Mouse (Mus musculus): ENCODE results near the gene Adora3. TPM values are rescaled to one million over a fixed set of nuclear protein-coding genes. Genes with fewer than 3 reads are reported as not detected.

The Adora3 gene
- polyA plus RNA-seq, 1 experiment from 2014 or later = 0.27 TPM

DNA sequence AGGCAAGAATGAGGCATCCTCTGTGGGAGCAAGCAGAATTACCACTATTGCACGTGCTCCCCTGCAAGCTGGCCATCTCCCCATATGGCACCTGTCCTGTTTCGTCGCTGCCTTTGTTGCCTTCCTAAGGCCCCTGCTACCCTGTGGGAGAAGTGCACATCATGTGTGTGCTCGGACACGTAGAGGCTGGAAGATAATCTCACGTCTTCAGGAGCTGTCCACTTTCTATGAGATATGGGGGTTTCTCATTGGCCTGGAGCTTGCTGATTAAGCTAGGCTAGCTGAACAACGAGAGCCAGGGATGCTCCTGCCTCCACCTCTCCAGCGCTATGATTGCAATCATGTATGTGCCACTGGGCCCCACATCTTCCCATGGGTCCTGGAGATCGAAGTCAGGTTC lies 54.0 kb downstream of the Adora3 start:
- 89% methylated on average over 9 of the region's 9 CpGs for WGBS
- Histone ChIP-seq H3K4me1 (no peaks in the 10 kb centered on the region), H3K9me3 (replicated peaks) (no peaks in the 10 kb centered on the region)

DNA sequence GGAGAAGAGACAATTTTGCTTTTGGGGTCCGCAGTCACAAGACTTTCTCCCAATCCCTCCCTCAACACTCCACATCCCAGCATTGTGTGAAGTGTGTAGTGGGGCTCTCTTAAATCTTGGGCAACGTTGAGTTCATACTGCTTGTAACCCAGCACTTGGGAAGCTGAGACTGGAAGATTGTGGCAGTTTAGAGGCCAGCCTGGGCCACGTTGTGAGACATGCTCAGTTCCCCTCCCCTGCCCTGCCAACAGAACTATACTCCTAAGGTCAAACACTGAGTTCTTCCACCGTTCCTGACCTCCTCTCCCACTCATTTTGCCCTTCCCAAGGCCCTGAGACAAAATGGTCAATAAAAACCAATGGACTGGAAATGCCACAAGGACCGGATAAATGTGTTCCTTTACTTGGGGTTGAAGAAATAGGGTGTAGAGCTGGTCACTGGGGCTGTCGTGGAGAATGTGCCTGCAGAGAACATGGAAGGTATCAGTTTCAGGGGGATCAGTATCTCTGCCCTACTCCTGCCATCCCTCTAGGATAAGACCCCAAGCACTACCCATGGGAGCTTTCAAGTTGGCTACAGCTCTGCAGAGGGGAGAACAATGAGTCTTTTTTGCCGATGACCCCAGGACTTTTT lies 57.0 kb downstream of the Adora3 start:
- no peaks in the 10 kb centered on the region for H3K27me3 ChIP-seq (replicated peaks)
- no peaks in the 10 kb centered on the region for H3K4me1 ChIP-seq
- no peak overlapping the region for H3K27ac ChIP-seq (replicated peaks)
- 0 out of 2 replicates have a peak, but pooled peaks cover 3% of the 10 kb centered on the region for H3K36me3 ChIP-seq
- no peak for ATAC-seq (ENCODE audit: low FRiP score)
- no peak overlapping the region for H3K4me2 ChIP-seq
- no peak overlapping the region for H3K9ac ChIP-seq (replicated peaks)
- WGBS = 52% methylated on average over 7 of the region's 7 CpGs
- H3K4me3 ChIP-seq (replicated peaks) = no peak overlapping the region
- H3K9me3 ChIP-seq (replicated peaks) = no peaks in the 10 kb centered on the region

More for the DNA sequence above, 54.0 kb downstream of the Adora3 start:
- Histone ChIP-seq H3K27ac (replicated peaks) (no peak overlapping the region), H3K9ac (replicated peaks) (no peak overlapping the region), H3K36me3 (no peaks in the 10 kb centered on the region), H3K4me2 (no peak overlapping the region), H3K4me3 (replicated peaks) (no peak overlapping the region), H3K27me3 (replicated peaks) (no peaks in the 10 kb centered on the region)
- ATAC-seq (ENCODE audit: low FRiP score) = no peak

DNA sequence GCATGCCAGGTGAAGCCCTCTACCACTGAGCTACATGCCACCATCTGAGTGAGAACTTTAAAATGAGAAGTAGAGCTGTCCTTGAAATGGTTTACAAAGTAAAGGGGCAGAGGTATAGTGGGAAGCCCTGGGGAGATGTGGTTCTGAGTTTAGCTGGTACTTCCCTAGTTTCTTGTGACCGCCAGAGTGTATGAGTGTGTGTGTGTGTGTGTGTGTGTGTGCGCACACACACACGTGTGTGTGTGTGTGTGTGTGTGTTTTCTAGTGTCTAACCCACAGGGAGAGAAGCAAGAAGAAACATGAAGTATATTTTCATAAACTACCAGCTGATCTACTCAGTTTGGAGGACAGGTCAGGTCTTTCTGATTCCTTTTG lies 57.5 kb downstream of the Adora3 start:
- H3K27ac ChIP-seq (replicated peaks) = no peak overlapping the region
- WGBS = 90% methylated on average over 3 of the region's 3 CpGs
- no peaks in the 10 kb centered on the region for H3K27me3 ChIP-seq (replicated peaks)
- no peak for ATAC-seq (ENCODE audit: low FRiP score)
- no peaks in the 10 kb centered on the region for H3K9me3 ChIP-seq (replicated peaks)
- H3K9ac ChIP-seq (replicated peaks) = no peak overlapping the region
- H3K4me1 ChIP-seq = no peaks in the 10 kb centered on the region
- H3K36me3 ChIP-seq = 0 out of 2 replicates have a peak, but pooled peaks cover 3% of the 10 kb centered on the region
- no peak overlapping the region for H3K4me3 ChIP-seq (replicated peaks)
- H3K4me2 ChIP-seq = no peak overlapping the region

DNA sequence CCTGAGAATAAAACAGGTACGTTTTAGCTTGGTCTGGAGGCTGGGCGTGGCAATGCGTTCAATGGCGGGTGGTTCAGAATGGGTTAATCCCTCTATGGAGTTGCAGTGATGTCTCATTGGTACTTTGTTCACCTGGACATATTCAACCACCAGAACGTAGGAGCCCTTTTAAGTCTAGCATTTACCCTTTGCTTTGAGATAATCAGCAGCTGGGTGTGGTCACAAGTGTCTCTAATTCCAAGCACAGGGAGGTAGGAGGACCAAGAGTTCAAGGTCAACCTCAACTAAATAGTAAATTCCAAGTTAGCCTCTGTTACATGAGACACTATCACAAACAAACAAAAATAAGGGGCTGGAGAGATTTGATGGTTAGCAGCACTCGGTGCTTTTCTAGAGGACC lies 58.1 kb downstream of the Adora3 start:
- 91% methylated on average over 6 of the region's 6 CpGs for WGBS
- no peak overlapping the region for H3K4me2 ChIP-seq

DNA sequence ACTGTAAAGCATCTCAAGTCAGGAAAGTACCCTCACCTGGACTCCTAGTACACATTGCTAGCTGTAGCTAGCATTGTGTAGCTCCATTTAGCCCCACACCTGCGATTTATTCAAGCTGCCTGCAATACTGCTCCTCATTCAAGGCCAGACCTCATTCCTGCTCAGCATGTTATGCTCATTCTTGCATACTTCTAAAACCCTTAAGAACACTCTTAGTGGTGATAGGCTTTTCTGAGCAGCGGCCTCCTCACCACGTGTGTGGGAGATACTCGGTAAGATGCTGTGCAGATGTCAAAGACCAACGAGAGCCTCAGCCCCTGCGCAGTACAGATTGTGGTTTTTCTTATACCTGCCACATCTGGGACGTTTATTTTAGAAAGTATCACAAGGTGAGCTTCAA lies 59.2 kb downstream of the Adora3 start:
- Histone ChIP-seq H3K36me3 (0 out of 2 replicates have a peak, but pooled peaks cover 3% of the 10 kb centered on the region), H3K4me2 (no peak overlapping the region), H3K27ac (replicated peaks) (no peak overlapping the region), H3K4me3 (replicated peaks) (no peak overlapping the region), H3K9ac (replicated peaks) (no peak overlapping the region), H3K4me1 (no peaks in the 10 kb centered on the region), H3K9me3 (replicated peaks) (no peaks in the 10 kb centered on the region), H3K27me3 (replicated peaks) (no peaks in the 10 kb centered on the region)
- no peak for ATAC-seq (ENCODE audit: low FRiP score)
- WGBS = 90% methylated on average over 7 of the region's 7 CpGs

More for the DNA sequence above, 58.1 kb downstream of the Adora3 start:
- no peak overlapping the region for H3K4me3 ChIP-seq (replicated peaks)
- H3K27ac ChIP-seq (replicated peaks) = no peak overlapping the region
- H3K9ac ChIP-seq (replicated peaks) = no peak overlapping the region
- no peaks in the 10 kb centered on the region for H3K4me1 ChIP-seq
- ATAC-seq (ENCODE audit: low FRiP score) = no peak
- H3K9me3 ChIP-seq (replicated peaks) = no peaks in the 10 kb centered on the region
- H3K27me3 ChIP-seq (replicated peaks) = no peaks in the 10 kb centered on the region
- H3K36me3 ChIP-seq = 0 out of 2 replicates have a peak, but pooled peaks cover 3% of the 10 kb centered on the region

DNA sequence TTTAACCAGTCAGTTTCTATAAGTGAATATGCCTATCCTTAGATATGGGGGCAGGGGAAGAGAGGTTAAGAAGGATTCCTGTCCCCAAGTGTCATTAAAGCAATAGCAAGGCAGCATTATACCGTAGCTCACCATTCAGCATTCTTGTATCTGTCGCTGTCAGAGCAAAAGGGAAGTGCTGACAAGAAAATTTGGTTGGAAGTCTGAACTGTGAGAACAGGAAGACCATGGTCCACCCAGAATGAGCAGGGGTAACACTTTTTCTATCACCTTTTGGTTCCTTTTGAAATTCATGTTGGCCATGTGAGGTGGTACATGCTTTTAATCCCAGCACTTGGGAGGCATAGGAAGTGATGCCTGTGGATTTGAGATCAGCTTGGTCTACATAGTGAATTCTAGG lies 60.4 kb downstream of the Adora3 start:
- ATAC-seq (ENCODE audit: low FRiP score) = no peak
- WGBS = 91% methylated on average over 2 of the region's 2 CpGs

DNA sequence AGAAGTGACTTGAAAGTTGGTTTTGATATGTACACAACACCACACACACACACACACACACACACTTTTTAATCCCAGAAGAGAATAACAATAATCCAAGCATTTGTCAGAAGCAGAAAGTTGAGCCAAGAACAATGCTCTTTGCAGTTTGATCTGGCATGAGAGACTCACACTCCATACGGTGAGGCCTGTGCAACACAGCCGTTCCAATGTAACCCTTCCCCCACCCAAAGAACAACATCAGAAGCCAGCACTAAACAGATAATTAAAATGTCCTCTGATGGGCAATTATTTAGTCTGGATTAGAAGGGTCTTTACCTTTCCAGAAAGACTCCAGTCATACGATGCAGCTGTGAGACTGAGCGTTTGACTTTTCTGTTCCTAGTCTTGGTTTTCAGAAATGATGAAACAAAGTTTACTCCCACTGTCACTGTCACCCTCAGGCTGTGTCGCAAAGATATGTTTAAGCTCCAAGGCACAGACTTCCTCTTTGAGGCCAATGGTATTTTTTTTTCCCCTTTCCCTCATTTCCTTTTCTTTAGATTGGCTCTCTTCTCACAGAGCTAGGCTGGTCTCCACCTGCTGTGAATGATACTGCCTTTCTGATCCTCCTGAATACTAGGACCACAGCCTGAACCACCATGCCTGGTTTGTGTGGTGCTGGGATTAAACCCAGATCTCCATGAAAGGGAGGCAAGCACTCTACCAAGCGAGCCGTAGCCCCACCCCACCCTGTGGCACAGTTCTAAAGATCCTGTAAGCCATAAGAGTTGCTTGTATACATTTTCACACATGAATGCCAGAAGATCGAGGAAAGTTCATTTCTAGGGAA lies 61.8 kb downstream of the Adora3 start, which contains the start of gene I830077J02Rik:
TSS of gene I830077J02Rik (minus strand) at position 425 of the 832 bp plus-strand sequence.
- no peak within 1 kb of the TSS for H3K9ac ChIP-seq (replicated peaks)
- no peaks in the 10 kb centered on the region for H3K9me3 ChIP-seq (replicated peaks)
- ATAC-seq (ENCODE audit: low FRiP score) = no peak
- no peak within 1 kb of the TSS for H3K4me3 ChIP-seq (replicated peaks)
- no peaks in the 10 kb centered on the region for H3K4me1 ChIP-seq
- H3K36me3 ChIP-seq = 0 out of 2 replicates have a peak, but pooled peaks cover 3% of the 10 kb centered on the region
- no peak within 1 kb of the TSS for H3K4me2 ChIP-seq
- WGBS = 89% methylated on average over 8 of the region's 8 CpGs
- H3K27me3 ChIP-seq (replicated peaks) = no peaks in the 10 kb centered on the region
- H3K27ac ChIP-seq (replicated peaks) = no peak within 1 kb of the TSS

More for the DNA sequence above, 60.4 kb downstream of the Adora3 start:
- Histone ChIP-seq H3K4me2 (no peak overlapping the region), H3K36me3 (0 out of 2 replicates have a peak, but pooled peaks cover 3% of the 10 kb centered on the region), H3K4me1 (no peaks in the 10 kb centered on the region), H3K27me3 (replicated peaks) (no peaks in the 10 kb centered on the region), H3K9me3 (replicated peaks) (no peaks in the 10 kb centered on the region), H3K9ac (replicated peaks) (no peak overlapping the region), H3K4me3 (replicated peaks) (no peak overlapping the region), H3K27ac (replicated peaks) (no peak overlapping the region)

DNA sequence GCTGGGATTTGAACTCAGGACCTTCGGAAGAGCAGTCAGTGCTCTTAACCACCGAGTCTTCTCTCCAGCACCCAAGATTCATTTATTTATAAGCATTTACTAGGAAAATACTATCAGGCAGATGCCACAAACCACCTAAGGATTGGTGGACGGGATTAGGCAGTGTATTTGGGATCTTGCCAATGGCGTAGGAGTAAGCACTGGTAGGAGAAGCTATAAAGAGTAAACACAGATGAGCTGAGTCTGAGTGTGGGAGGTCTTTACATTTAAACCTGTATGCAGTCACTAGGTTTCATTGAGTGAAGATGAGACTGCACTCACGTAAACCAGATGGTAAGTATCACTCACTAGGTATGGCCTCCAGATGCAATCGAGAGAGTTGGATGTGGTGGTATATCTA lies 63.3 kb downstream of the Adora3 start:
- Histone ChIP-seq H3K27ac (replicated peaks) (no peak overlapping the region), H3K9me3 (replicated peaks) (no peaks in the 10 kb centered on the region), H3K4me3 (replicated peaks) (no peak overlapping the region), H3K27me3 (replicated peaks) (no peaks in the 10 kb centered on the region), H3K4me2 (no peak overlapping the region), H3K4me1 (no peaks in the 10 kb centered on the region), H3K36me3 (peaks cover 7% of the 10 kb centered on the region; the same call in 1 of the 2 replicates), H3K9ac (replicated peaks) (no peak overlapping the region)
- ATAC-seq (ENCODE audit: low FRiP score) = no peak
- 98% methylated on average over 6 of the region's 6 CpGs for WGBS

DNA sequence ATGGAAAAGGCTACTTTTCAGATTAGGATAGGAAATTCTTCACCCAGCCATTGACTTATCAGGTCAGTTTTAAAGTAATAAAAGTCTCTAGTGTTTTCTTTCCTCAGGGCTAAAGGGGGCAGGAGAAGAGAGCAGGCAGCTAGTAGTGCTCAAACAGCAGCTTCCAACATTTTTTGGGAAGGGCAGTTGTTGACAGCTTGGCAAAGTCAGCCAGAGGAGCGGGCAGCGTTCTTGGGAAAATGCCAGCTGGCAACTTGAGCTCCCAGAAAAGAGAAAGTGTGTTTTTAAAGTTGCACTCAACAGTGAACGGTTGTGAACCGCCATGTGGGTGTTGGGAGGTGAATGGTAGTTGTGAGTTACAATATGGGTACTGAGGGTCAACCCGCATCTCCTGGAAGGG lies 64.4 kb downstream of the Adora3 start:
- 81% methylated on average over 5 of the region's 5 CpGs for WGBS

DNA sequence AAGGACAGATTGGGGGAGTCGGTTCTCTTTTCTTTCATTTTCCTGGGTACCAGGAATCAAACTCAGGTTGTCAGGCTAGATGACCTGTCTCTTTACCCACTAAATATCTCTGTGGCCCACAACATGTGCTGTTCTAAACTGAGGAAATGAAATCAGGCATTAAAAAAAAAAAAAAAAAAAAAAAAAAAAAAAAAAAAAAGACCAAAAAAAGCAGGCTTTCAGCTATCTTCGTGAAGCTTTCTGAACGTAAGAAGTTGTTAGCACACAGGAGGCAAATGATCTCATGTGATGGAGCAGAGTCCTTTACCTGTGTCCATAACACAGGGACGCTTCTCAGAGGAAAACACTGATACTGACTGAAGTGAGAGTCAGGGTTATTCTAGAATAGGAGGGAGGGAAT lies 65.5 kb downstream of the Adora3 start:
- H3K36me3 ChIP-seq = peaks cover 13% of the 10 kb centered on the region
- H3K27me3 ChIP-seq (replicated peaks) = no peaks in the 10 kb centered on the region
- H3K27ac ChIP-seq (replicated peaks) = no peak overlapping the region
- ATAC-seq (ENCODE audit: low FRiP score) = no peak
- H3K9me3 ChIP-seq (replicated peaks) = no peaks in the 10 kb centered on the region
- no peak overlapping the region for H3K9ac ChIP-seq (replicated peaks)
- H3K4me3 ChIP-seq (replicated peaks) = no peak overlapping the region
- no peaks in the 10 kb centered on the region for H3K4me1 ChIP-seq
- WGBS = 91% methylated on average over 4 of the region's 4 CpGs
- no peak overlapping the region for H3K4me2 ChIP-seq

More for the DNA sequence above, 64.4 kb downstream of the Adora3 start:
- Histone ChIP-seq H3K4me2 (no peak overlapping the region), H3K4me3 (replicated peaks) (no peak overlapping the region), H3K9ac (replicated peaks) (no peak overlapping the region), H3K36me3 (peaks cover 7% of the 10 kb centered on the region; the same call in 1 of the 2 replicates), H3K4me1 (no peaks in the 10 kb centered on the region), H3K9me3 (replicated peaks) (no peaks in the 10 kb centered on the region), H3K27me3 (replicated peaks) (no peaks in the 10 kb centered on the region), H3K27ac (replicated peaks) (no peak overlapping the region)
- ATAC-seq (ENCODE audit: low FRiP score) = no peak

DNA sequence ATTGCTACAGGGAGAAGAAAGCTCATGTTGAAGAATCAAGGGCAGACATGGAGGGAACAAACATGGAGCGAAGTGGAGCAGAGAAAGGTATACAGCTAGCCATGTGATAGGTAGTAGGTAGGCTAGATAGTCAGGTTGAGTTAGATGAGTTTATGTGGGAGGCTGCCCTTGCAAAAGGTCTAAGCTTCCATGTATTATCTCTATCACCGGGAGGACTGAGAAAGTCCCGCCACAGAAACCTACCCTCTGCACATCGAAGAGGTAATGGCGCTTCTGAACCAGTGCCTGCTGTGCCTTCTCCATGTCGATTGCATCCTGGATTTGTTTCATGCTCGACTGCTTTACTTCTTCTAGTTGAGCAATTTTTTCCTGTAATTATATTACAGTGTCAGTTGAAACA lies 80.7 kb downstream of the Adora3 start:
- Histone ChIP-seq H3K36me3 (peaks cover 57% of the 10 kb centered on the region), H3K4me3 (replicated peaks) (no peak overlapping the region), H3K4me1 (0 out of 2 replicates have a peak, but pooled peaks cover 3% of the 10 kb centered on the region), H3K4me2 (no peak overlapping the region), H3K27me3 (replicated peaks) (no peaks in the 10 kb centered on the region), H3K27ac (replicated peaks) (no peak overlapping the region), H3K9me3 (replicated peaks) (no peaks in the 10 kb centered on the region), H3K9ac (replicated peaks) (no peak overlapping the region)
- no peak for ATAC-seq (ENCODE audit: low FRiP score)
- WGBS = 96% methylated on average over 7 of the region's 7 CpGs

DNA sequence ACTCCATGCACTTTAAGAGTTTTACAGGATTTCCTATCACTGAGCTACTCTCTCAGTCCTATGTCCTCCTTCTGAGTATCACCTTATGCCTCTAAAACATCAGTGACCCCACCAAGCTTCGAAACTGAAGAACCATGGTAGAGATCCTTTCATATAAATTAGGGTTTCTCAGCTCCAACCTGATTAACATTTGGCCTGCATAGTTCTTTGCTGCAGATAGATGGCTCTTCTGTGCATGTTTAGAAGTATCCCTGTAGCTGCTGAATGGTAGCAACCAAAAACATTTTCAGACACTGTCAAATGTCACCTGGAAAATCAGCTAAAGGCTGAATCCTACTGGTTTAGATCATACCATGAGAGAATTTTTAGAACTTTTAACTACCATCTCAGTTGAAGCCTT lies 86.6 kb downstream of the Adora3 start:
- Histone ChIP-seq H3K4me1 (peaks cover 41% of the 10 kb centered on the region), H3K27me3 (replicated peaks) (no peaks in the 10 kb centered on the region), H3K9me3 (replicated peaks) (no peaks in the 10 kb centered on the region), H3K27ac (replicated peaks) (no peak overlapping the region), H3K36me3 (peaks cover 28% of the 10 kb centered on the region), H3K4me2 (peak overlapping the region; percentile 68), H3K4me3 (replicated peaks) (0 out of 2 replicates have a peak overlapping the region, but pooled peaks have one; percentile 8), H3K9ac (replicated peaks) (no peak overlapping the region)
- no peak for ATAC-seq (ENCODE audit: low FRiP score)
- WGBS = 93% methylated on average over 1 of the region's 1 CpGs

Measured in neural tube, embryonic 15.5 days (tissue).